Mouse (Mus musculus): ENCODE results near the gene Cd28.

Gene Cd28

DNA sequence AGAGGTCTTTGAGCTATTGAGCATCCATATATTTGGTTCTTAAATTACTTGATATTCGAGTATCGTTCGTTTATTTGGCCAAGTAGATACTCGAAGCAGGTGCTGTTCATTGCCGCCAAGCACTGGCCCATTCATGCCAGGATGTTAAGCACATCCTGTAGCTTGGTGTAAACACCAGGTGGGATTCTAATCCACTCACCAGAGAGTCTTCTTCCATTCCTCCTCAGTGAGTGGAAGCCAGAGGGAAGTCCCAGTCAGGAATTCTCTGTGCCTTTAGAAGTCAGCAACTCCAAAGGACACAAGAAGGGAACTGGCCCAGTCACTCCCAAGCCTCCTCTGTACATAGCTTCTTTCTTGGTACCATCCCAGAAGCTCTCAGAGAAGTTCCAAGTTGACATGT lies at the start of gene Cd28:
TSS of gene Cd28 (plus strand) at position 234 of the 400 bp plus-strand sequence.
- no peak for DNase-seq

DNA sequence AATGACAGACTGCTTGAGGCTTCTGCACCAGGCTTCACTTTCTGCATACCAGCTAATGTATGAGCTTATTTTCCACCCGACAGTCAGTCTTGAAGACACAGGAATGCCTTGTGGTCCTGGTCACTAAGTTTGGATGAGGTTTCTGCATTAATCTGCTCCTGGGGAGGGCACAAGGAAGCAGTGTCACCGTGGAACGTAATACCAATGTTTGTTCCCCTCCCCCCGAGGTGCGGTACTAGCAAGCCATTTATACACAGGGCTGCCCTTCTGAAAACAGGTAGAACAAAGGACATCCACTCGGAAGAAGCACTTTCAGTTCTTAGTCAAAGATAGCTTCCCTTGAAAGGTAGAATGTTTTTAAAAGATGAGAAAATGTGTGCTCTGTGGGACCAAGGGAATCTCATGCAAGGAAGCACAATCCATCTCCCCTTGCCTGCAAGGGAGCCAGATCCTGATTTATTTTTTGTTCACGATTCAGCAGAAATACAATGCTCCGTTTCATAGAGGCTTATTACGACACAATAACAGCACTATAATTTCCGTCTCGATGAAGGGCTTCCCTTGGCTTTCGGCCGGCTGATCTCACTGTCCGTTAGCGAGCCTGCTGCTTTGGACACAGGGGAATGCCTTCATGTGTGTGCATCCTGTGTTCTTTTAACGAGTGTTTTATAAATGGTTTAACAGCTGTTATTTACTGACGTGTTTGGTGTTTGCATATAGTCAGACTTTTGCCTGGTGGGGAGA lies 48.6 kb upstream of the Cd28 start:
- peak; percentile 35 for DNase-seq

DNA sequence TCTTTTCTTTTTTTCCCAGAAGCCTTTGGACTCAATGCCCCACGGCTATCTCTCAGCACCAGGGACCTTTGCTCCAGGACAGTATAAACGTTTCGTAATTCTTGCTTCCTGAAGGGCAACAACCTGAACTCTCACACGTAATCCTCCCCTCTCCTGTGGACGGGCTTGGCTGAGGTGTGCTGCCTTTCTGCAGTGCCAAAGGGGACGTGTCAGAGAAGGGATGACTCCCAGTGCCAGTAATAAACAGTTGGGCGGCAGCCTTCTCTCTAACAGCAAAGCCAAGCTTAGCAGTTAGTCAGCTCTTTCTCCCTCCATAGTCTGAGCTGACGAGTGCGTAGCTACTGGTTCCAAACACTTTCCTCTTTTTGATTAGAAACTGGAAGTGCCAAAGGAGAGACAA lies 47.6 kb upstream of the Cd28 start:
- no peak for DNase-seq

DNA sequence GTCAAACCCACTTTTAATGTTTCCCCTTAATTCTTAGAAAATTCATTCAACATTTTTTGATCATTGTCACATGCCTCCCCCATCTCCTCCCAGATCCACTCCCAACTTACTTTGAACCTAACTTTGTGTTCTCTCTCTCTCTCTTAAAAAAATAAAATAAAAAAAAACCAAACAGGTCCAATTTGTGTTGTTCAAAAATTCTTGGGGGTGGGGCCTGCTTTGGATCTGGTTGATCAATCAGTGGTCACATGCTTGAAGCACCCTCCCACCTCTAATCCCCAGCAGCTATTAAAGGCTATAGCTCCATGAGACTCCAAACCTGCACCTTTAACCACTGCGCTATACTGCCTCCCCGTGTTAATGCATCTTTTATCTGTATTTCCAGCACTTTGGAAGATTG lies 46.9 kb upstream of the Cd28 start:
- DNase-seq, result no peak

DNA sequence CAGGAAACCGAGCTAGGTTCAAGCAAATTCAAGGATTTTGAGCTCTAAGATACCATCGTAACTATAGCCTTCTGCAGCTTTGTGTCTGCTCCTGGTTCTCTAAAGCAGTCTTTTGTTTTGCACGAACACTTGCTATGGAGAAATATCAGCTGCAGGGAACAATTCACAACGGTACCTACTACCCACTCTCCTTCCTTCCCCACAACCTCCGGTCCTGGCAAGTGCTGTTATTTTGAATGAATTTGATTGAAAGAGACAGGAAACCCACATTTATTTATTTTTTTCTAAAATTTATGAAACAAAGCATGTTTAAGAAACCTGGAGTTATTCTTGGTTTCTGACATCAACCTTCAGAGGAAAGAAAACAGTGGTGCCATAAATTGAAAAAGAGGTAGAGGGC lies 46.4 kb upstream of the Cd28 start:
- no peak for DNase-seq

DNA sequence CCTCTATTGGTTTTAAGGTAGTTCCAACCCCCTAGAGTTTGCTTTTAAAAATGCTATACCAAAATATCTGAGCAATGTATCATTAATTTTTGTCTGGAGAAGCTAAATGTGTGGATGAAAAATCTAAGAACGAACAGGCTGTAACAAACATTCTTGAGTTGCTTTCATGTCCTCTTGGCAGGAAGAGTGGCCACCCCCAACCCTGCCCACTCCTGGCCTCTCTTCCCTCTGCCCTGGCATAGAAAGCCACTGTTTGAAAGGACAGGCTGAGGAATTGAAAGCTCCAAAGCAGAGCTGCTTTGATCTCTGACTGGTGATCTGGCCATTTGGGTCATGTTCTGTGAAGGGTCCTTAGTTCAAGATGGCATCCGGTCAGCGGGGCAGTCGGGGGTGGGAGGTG lies 32.8 kb upstream of the Cd28 start:
- DNase-seq, result no peak

DNA sequence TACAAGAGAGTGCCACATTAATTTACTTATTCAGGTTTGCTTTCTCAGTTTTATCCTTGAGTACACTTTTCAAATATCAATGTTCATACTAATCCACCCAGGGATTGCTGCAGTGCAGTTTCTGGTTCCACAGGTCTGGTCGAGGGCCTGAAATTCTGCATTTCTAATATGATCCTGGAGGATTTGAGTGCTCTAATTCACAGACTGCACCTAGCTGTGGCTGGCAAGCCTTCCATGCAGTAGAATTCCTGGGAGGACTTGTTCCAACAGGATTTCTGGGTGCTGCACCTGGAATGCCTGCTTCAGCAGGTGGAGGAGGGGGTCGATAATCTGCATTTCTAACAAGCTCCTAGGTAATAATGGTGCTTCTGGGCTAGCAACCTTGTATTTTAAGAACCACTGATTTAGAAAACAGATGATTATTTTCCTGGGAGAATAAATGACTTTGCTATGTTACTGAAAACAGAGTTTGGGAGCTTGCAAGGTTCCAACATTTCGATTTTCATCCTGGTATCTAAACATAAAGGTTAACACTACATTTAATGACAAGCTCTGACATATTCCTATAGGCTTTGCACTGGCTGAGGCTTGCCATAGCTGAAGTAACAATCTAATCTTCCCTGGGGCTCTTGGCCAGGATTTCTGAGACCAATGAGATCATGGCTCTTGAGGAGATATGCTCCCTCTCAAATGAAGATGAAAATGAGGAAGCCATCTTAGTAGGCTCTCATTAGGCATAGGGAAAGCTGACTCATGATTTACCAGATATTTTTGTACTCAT lies 20.3 kb upstream of the Cd28 start:
- no peak for DNase-seq

DNA sequence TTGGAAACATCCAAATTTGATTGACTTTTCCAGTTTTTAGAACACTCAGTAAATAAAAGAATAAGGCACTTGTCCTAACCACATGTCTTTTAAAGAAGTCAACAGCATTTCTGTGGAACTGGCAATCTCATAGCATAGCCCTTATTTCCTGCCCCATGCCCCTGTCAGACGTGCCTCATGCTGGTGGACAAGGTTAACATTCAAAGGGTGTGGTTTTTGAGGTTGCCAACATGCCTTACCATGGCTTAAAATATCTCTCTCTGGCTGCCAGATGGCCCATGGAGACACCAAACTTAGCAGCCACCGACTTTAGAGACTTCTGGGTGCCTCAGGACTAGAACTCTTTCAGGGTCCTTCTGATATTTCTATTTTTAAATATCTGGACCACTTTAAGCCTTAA lies 14.0 kb upstream of the Cd28 start:
- DNase-seq, result no peak

DNA sequence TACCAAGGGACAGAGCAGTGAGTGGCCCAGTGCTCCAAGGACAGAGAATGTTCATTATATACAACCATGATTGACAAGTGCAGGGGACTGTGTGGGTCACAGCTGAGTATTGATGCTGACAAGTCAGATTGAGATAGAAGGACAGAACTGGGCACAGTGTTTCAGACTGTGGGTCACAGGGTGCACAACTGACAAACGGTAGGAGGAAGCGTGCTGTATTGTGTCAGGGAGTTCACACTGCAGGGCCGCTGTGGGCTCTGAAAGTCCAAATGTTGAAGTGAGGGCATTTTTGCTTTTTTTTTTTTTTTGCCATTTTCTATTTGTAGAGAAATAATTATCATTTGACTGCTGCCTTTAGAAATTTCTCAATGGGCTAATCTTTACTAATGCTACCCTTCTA lies 3.4 kb upstream of the Cd28 start:
- no peak for DNase-seq

DNA sequence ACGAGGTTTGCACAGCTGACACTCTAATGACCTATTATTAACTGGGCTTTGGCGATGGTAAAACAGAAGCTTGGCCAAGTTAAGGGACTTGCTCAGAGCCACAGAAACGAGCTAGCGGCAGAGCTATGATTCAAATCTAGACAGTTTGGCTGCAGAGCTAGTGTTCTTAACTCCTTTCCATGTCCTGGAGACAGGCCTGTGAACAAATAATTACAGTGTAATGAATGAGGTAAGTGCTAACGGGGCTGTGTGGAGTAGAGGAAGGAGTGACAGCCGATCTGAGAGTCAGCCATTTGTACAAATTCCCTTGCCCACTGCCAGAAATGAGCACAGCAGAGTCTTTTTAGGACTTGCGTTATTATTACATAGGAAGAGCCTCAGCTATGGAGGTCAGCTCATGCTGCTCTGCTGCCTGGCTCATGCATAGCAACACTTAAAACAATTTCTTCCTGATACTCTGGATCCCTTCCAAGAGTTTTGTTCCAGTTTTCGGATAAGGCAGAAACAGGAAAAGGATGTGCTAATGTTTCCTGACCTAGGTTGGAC lies 876 bp upstream of the Cd28 start:
- no peak for DNase-seq

DNA sequence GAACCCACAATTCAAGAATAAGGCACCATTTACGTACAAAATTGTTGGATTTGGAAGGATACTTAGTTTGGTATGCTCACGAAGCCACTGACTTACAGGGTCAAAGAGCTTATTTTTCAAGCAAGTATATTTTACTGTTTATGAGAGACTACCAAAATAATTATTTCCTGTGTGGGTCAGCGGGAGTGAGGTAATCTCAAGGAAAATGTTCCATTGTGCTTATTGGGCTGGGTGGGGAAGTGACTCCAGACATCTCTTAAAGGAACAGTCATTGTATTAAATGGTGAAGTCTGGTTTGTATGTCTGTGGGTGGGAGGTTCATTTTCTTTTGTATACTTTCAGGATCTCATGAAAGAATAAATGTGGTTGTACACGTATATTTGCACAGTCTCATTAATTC lies 2.0 kb downstream of the Cd28 start:
- no peak for DNase-seq

DNA sequence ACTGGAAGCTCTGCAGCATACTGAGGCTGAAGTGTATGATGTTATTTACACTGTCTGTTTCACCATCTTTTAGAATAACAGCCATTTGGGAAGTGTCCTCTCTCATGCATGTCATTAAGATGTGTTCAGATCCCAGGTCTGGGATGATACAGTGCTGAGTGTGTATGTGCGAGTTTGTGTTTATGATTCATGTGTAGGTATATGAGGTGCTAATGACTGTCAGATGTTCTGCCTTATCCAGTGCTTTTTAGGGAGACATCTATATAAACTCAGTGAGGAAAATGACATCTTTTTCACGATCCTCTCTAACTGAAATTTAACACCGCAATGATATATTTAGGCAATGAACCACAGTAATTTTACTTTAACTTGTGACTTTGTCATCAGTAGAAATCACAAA lies 7.0 kb downstream of the Cd28 start:
- no peak for DNase-seq

DNA sequence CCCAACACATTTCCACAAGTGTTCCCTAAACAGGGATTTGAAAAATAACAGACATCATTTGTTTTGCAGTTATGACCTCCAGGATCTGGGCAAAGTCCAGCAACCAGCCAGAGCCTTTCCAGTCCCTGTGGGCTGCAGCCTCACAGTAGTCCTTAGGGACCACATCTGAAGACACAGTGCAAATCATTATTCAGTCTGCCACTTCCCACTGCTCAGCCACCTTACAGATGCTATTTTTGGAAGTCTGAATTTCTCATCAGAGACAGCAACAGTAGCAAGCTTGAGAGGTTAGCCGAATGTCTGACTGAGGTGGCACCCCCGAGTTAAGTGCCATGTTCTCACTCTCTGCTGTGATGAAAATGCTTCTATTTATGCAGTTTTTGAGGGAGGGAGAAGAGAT lies 15.3 kb downstream of the Cd28 start:
- DNase-seq, result no peak

DNA sequence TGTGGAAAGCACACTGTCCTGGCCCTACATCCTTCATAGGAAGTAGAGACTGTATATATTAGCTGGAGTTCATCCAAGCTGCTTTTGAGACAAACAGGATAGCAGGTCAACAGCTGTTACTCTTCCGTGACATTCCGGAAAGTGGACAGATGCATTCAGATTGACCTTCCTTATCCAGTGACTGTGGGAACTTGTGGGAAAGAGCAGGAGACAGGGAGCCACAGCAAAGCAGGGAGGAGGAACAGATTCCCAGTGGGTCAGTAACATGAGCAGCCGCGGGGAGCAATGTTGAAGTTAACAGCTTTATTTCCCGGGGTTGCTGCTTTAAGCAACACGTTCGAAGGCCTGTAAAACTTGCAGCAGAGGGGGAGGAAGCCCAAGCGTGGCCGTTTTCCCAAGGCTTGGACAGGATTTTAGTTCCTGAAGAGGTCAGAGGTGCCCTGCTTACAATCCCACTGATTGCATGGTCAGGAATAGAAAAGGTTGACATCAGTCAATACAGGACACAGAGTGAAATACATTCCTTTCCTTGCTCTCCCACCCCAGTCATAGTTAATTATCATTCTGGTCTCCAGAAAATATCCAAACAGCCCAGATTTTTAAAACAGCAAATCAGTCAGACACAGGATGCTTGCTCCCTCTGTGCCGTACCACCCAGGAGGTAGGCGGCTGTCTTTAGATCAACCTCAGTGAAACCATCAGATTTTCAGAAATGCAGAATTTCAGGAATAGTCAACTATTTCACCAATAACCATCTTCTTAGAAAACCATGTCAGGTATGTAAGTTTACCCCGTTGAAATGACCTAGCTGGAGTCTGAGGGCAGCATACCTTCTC lies 18.7 kb downstream of the Cd28 start:
- DNase-seq, result no peak

DNA sequence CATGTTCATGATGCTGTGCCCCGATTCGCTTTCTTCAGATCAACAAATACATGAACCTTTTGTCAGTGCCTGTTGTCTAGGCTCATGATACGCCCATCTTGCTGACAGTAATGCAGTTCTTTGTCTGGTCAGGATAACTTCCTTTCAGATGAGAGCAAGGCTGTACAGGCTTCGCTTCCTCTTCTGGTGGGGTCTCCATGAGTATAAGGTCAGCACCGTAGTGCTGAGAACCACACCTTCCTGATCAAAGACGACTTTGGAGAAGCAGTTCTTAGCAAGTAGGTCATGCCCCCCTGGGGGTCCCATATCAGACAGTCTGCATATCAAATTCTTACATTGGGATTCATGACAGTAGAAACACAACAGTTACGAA lies 19.3 kb downstream of the Cd28 start:
- no peak for DNase-seq

DNA sequence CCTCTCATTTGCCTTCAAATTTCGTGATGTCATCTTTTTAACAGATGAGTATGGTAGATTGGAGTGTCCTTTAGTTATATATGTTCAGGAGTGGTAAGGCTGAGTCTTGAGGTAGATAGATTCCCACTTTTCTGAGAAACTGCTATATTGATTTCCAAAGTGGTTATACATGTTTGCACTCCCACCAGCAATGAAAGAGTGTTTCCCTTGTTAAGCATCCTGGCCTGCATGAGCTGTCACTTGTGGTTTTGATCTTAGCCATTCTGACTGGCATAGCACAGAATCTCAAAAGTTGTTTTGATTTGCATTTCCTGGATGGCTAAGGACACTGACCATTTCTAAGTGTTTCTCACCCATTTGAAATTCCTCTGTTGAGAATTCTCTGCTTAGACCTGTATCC lies 27.7 kb downstream of the Cd28 start:
- DNase-seq, result no peak

DNA sequence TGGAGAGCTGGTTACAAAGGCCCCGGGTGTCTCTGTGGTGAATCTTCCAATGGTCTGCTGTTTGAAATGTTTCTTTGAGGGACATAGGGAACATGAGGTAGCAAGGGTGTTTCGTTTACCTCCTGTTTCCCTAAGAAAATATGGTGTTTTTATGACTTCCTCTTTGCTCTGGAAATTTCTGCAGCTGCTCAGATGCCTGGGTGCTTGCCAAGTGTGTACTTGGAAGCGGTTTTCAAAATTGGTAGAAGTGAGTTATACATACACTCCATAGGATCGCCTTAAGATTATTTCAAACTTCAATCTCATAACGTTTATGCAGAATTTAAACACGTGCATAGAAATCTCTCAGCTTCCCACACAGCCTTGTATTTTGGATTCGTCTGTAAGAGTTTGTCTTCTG lies 29.1 kb downstream of the Cd28 start:
- peak; percentile 28 for DNase-seq

DNA sequence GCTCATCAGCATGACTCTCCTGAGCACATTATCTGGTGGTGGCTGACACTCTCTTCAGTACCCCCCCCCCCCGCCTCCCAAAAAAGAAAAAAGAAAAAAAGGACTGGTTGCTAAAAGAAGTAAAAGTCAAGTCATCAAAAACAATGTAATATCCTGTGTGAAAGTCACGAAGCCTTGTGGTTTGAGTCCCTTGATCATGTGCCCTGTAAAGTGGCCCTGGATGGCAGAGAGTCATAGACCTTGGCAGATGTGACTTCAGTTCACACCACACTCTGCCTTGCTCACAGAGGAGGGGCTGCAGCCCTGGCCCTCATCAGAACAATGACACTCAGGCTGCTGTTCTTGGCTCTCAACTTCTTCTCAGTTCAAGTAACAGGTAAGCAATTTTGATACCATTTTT lies 29.6 kb downstream of the Cd28 start:
- DNase-seq, result no peak

DNA sequence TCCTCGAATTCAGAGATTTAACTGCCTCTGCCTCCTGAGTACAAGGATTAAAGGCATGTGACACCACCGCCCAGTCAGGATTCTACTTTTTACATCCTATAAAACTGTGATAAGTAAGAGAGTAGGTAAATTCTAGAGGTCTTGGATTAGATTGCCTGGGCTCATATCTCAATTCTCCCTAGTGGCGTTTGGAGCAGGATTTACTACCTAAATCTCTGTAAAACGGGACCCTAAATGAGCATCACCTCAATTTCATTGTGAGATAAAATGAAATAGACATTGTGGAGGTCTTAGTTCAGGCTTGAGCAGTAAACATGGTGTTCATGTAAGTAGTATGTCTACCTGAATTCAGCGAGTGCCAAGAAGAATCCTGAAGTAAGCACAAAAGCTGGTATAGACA lies 30.3 kb downstream of the Cd28 start:
- DNase-seq, result no peak

DNA sequence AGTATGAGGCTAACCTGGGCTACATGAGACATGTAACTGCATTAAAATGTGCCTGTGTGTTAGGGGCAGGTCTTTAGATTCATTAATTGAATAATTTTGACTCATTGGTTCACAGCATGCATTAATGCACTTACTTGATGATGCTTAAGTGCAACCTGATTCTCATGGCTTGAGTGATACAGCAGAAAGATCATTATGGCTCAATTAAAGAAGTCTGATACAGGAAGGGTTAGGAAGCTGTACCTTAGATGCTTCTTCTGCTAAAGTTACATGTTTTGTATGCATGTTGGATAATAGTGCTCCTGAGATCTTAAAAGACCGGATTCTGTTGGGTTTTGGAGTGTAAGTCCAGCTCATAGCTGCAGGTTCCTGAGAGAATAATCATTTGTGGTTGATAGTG lies 31.7 kb downstream of the Cd28 start:
- DNase-seq, result no peak

DNA sequence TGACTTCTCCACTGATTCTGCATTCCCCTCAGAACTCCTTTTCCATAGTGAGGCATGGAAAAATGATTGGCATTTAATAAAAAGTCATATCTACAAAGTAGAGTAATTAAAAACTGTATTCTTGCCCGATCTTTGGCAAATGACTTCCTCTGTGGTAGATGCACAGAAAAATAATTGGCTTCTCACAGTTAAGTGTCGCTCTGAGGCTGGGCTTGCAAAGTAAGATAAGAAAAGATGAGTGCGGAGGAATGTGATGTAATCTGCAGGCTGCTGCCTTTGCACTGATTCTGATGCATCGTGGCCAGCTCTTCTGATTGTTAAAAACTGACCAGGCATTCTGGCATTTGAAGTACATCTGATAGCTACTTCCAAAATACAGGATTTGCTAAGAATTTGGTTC lies 32.3 kb downstream of the Cd28 start:
- no peak for DNase-seq

DNA sequence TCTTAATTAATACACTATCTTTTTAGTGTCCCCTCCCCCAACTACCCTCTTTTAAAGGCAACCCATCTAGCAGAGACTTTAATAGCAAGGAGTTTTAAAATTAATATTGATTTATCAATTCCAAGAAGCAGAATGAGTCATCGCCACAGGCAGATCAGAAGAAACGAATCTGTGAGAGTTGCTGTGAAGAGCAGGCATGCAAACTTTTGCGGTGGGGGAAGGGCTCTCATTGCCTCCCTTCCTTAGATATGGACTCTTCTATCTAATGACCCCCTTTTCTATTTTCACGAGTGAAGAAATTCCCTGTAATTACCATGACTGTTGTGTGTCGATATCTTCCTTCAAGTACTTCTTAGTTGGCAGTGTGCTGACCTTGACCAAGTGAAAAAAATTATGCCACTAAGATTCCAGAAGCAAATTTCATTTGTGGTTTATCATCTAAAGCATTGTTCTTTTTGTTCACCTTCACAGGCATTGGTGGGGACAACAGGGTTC lies 32.8 kb downstream of the Cd28 start:
- no peak for DNase-seq

DNA sequence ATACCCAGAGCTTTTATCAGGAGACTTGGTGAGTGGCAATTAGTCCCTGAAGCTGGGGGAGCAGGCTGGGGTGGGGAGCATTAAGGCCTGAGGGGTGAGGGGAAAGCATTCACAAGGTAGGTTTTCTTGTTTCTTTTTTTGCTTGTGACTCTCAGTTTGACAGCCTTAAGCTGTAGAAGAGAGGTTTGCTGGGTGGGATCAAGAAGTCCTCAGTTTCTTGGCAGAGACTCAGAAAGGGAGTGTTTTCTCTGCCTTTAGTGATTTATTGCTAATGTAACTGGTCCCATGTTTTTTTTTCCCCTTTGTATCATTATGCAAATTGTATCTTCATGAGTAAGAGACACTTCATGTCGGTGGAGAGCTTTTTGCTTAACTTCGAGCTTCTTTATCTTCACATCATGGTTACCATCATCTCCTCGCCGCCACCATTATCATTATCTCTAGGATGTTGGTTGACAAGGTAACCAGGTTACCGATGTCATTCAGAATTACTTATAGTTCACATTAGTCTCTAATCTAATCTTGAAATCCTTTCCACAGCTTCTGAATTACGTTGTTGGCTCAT lies 33.7 kb downstream of the Cd28 start:
- no peak for DNase-seq

Measured in right cerebral cortex, postnatal 4 days (tissue).